Mouse (Mus musculus) sigmoid colon, adult 10 weeks (tissue): ENCODE results near the gene Olfr1112. TPM values are rescaled to one million over a fixed set of nuclear protein-coding genes. Genes with fewer than 3 reads are reported as not detected.

Source experiments
- polyA plus RNA-seq: library from polyadenylated mRNA; stranded (reverse); fragments of 350-450 nt; fragmentation: Illumina TruSeq; extraction: RNeasy Lipid Tissue Mini Kit (QIAGEN cat#74804); gene quantifications from one replicate; pipeline ENCODE4 v1.2.3, GENCODE M21; 2014; ENCODE audit warnings: low read depth, low replicate concordance

Gene Olfr1112
- polyA plus RNA-seq, result not detected

GRCm38 (mm10) chr2:87187498-87187897 is at the start of gene Olfr1112:
Gene Olfr1112 (plus strand): TSS chr2:87187798.

GRCm38 (mm10) chr2:87140200-87140599 is 47.4 kb upstream of the Olfr1112 start, which contains the start of gene Olfr1110:
Gene Olfr1110 (minus strand): TSS chr2:87140300.

GRCm38 (mm10) chr2:87152524-87152923 is 35.1 kb upstream of the Olfr1112 start, which contains the start of gene Olfr1111:
Gene Olfr1111 (minus strand): TSS chr2:87152624.

DNA sequence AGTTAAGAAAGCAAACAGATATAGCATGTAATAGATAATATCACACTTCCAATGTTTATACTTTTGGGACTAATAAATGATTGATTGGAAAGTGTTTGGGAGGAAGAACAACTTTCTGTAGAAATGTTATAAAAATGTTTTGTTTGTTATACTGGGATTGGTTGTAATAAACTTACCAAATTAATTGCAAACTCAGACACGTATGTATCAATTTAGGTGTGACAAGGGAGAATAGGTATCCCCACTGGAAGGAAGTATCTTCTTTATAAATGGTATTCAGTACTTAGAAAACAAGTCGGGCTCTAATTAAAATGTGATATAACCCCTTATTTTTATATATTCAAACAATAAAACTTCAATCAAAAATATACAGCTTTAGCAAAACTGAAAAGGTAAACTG is 21.1 kb downstream of the Olfr1112 start, which contains the start of gene Olfr1113:
Gene Olfr1113 (plus strand): TSS at position 301 of the 400 bp plus-strand sequence.

Other genes with a start within 250 kb of the Olfr1112 start
- gene Olfr1099, start 227.1 kb upstream of the Olfr1112 start, polyA plus RNA-seq, result not detected
- gene Olfr1100, start 207.8 kb upstream of the Olfr1112 start, polyA plus RNA-seq, result not detected
- not detected for gene Olfr1101, start 196.6 kb upstream of the Olfr1112 start, polyA plus RNA-seq
- gene Olfr1102, start 189.4 kb upstream of the Olfr1112 start, polyA plus RNA-seq, result not detected
- not detected for gene Olfr1104, start 160.7 kb upstream of the Olfr1112 start, polyA plus RNA-seq
- not detected for gene Olfr1105, start 151.3 kb upstream of the Olfr1112 start, polyA plus RNA-seq
- not detected for gene Olfr1106, start 135.5 kb upstream of the Olfr1112 start, polyA plus RNA-seq
- gene Olfr1107, start 112.0 kb upstream of the Olfr1112 start, polyA plus RNA-seq, result not detected
- not detected for gene Olfr1109, start 91.8 kb upstream of the Olfr1112 start, polyA plus RNA-seq
- not detected for gene Olfr259, start 73.2 kb upstream of the Olfr1112 start, polyA plus RNA-seq
- gene Olfr1110, start 47.5 kb upstream of the Olfr1112 start, polyA plus RNA-seq, result not detected
- not detected for gene Olfr1111, start 35.2 kb upstream of the Olfr1112 start, polyA plus RNA-seq
- not detected for gene Olfr1113, start 21.2 kb downstream of the Olfr1112 start, polyA plus RNA-seq
- gene Olfr1115, start 60.2 kb downstream of the Olfr1112 start, polyA plus RNA-seq, result not detected
- not detected for gene Olfr1116, start 79.7 kb downstream of the Olfr1112 start, polyA plus RNA-seq
- not detected for gene Olfr1118, start 119.8 kb downstream of the Olfr1112 start, polyA plus RNA-seq
- gene Olfr1120, start 167.0 kb downstream of the Olfr1112 start, polyA plus RNA-seq, result not detected
- not detected for gene Olfr1121, start 182.1 kb downstream of the Olfr1112 start, polyA plus RNA-seq
- gene Olfr1122, start 198.1 kb downstream of the Olfr1112 start, polyA plus RNA-seq, result not detected
- not detected for gene Olfr1123, start 228.8 kb downstream of the Olfr1112 start, polyA plus RNA-seq
- gene Olfr1124, start 242.5 kb downstream of the Olfr1112 start, polyA plus RNA-seq, result not detected